Mouse (Mus musculus) hindbrain, embryonic 12.5 days (tissue): ENCODE measurements around the gene Car3. TPM values are rescaled to one million over a fixed set of nuclear protein-coding genes. Genes with fewer than 3 reads are reported as not detected.

Source experiments
- polyA plus RNA-seq: library from polyadenylated mRNA; unstranded; fragments of >200 nt; fragmentation: Nextera tagmentation; extraction: Ambion mirVana; gene quantifications from 2 replicates; pipeline ENCODE4 v1.2.1, GENCODE M21; 2016

Car3 gene
- polyA plus RNA-seq, 1 experiment from 2014 or later, result 3.7 TPM

Other genes starting within 250 kb of the Car3 start
- gene Car13, start 221.8 kb upstream of the Car3 start, polyA plus RNA-seq, result 2.4 and 5.0 TPM in 2 replicates
- 0.23 TPM in 1 of 2 replicates, not detected in the other for gene Car1, start 55.1 kb upstream of the Car3 start, polyA plus RNA-seq
- 62.0 and 77.2 TPM in 2 replicates for gene Car2, start 22.8 kb downstream of the Car3 start, polyA plus RNA-seq